Mouse (Mus musculus): ENCODE measurements around the gene Arnt. TPM values are rescaled to one million over a fixed set of nuclear protein-coding genes. Genes with fewer than 3 reads are reported as not detected.

Arnt gene
- total RNA-seq, 1 experiment from 2014 or later: 67.5 TPM

- peak; percentile 77 for ATAC-seq (ENCODE audit: extremely low read depth, insufficient number of reproducible peaks, low FRiP score, poor library complexity, severe bottlenecking)
These were observed 16.2 kb downstream of the Arnt start for GRCm38 (mm10) chr3:95450408-95450807.

- ATAC-seq (ENCODE audit: extremely low read depth, insufficient number of reproducible peaks, low FRiP score, poor library complexity, severe bottlenecking): no peak
These were observed 16.7 kb downstream of the Arnt start for GRCm38 (mm10) chr3:95450915-95451314.

- ATAC-seq (ENCODE audit: extremely low read depth, insufficient number of reproducible peaks, low FRiP score, poor library complexity, severe bottlenecking): no peak
These were observed 22.2 kb downstream of the Arnt start for GRCm38 (mm10) chr3:95456367-95456766.

- no peak for ATAC-seq (ENCODE audit: extremely low read depth, insufficient number of reproducible peaks, low FRiP score, poor library complexity, severe bottlenecking)
These were observed 23.6 kb downstream of the Arnt start for GRCm38 (mm10) chr3:95457758-95458157.

- no peak for ATAC-seq (ENCODE audit: extremely low read depth, insufficient number of reproducible peaks, low FRiP score, poor library complexity, severe bottlenecking)
These were observed 25.2 kb downstream of the Arnt start for GRCm38 (mm10) chr3:95459381-95459780.

- no peak for ATAC-seq (ENCODE audit: extremely low read depth, insufficient number of reproducible peaks, low FRiP score, poor library complexity, severe bottlenecking)
These were observed 29.7 kb downstream of the Arnt start for GRCm38 (mm10) chr3:95463852-95464251.

GRCm38 (mm10) chr3:95478966-95479365 lies 44.8 kb downstream of the Arnt start:
- ATAC-seq (ENCODE audit: extremely low read depth, insufficient number of reproducible peaks, low FRiP score, poor library complexity, severe bottlenecking): no peak

- ATAC-seq (ENCODE audit: extremely low read depth, insufficient number of reproducible peaks, low FRiP score, poor library complexity, severe bottlenecking): no peak
These were observed 52.2 kb downstream of the Arnt start for GRCm38 (mm10) chr3:95486421-95486820.

GRCm38 (mm10) chr3:95488679-95489078 lies 54.5 kb downstream of the Arnt start:
- no peak for ATAC-seq (ENCODE audit: extremely low read depth, insufficient number of reproducible peaks, low FRiP score, poor library complexity, severe bottlenecking)

GRCm38 (mm10) chr3:95490238-95490637 lies 56.0 kb downstream of the Arnt start:
- ATAC-seq (ENCODE audit: extremely low read depth, insufficient number of reproducible peaks, low FRiP score, poor library complexity, severe bottlenecking): no peak

- ATAC-seq (ENCODE audit: extremely low read depth, insufficient number of reproducible peaks, low FRiP score, poor library complexity, severe bottlenecking): peak; percentile 58; the same call in 1 of the 2 replicates
These were observed 60.2 kb downstream of the Arnt start for GRCm38 (mm10) chr3:95494342-95494741.

- no peak for ATAC-seq (ENCODE audit: extremely low read depth, insufficient number of reproducible peaks, low FRiP score, poor library complexity, severe bottlenecking)
These were observed 64.0 kb downstream of the Arnt start for GRCm38 (mm10) chr3:95498229-95498628.

GRCm38 (mm10) chr3:95499024-95499423 lies 64.8 kb downstream of the Arnt start, which contains the start of gene Ctsk:
Ctsk (plus strand) TSS chr3:95499256.
- ATAC-seq (ENCODE audit: extremely low read depth, insufficient number of reproducible peaks, low FRiP score, poor library complexity, severe bottlenecking): no peak

- no peak for ATAC-seq (ENCODE audit: extremely low read depth, insufficient number of reproducible peaks, low FRiP score, poor library complexity, severe bottlenecking)
These were observed 65.4 kb downstream of the Arnt start for GRCm38 (mm10) chr3:95499496-95500140.

GRCm38 (mm10) chr3:95502312-95502711 lies 68.1 kb downstream of the Arnt start:
- ATAC-seq (ENCODE audit: extremely low read depth, insufficient number of reproducible peaks, low FRiP score, poor library complexity, severe bottlenecking): no peak

GRCm38 (mm10) chr3:95509348-95509747 lies 75.2 kb downstream of the Arnt start:
- no peak for ATAC-seq (ENCODE audit: extremely low read depth, insufficient number of reproducible peaks, low FRiP score, poor library complexity, severe bottlenecking)

GRCm38 (mm10) chr3:95511611-95512180 lies 77.5 kb downstream of the Arnt start:
- peak; percentile 87 for ATAC-seq (ENCODE audit: extremely low read depth, insufficient number of reproducible peaks, low FRiP score, poor library complexity, severe bottlenecking)

GRCm38 (mm10) chr3:95516614-95517041 lies 82.4 kb downstream of the Arnt start:
- no peak for ATAC-seq (ENCODE audit: extremely low read depth, insufficient number of reproducible peaks, low FRiP score, poor library complexity, severe bottlenecking)

- ATAC-seq (ENCODE audit: extremely low read depth, insufficient number of reproducible peaks, low FRiP score, poor library complexity, severe bottlenecking): peak; percentile 58; the same call in 1 of the 2 replicates
These were observed 83.3 kb downstream of the Arnt start for GRCm38 (mm10) chr3:95517493-95517898.

GRCm38 (mm10) chr3:95518891-95519290 lies 84.7 kb downstream of the Arnt start:
- ATAC-seq (ENCODE audit: extremely low read depth, insufficient number of reproducible peaks, low FRiP score, poor library complexity, severe bottlenecking): no peak

- ATAC-seq (ENCODE audit: extremely low read depth, insufficient number of reproducible peaks, low FRiP score, poor library complexity, severe bottlenecking): no peak
These were observed 85.1 kb downstream of the Arnt start for GRCm38 (mm10) chr3:95519315-95519714.

Data from neutrophil, adult 5-6 weeks (primary cell).